In the genomic region with DNA sequence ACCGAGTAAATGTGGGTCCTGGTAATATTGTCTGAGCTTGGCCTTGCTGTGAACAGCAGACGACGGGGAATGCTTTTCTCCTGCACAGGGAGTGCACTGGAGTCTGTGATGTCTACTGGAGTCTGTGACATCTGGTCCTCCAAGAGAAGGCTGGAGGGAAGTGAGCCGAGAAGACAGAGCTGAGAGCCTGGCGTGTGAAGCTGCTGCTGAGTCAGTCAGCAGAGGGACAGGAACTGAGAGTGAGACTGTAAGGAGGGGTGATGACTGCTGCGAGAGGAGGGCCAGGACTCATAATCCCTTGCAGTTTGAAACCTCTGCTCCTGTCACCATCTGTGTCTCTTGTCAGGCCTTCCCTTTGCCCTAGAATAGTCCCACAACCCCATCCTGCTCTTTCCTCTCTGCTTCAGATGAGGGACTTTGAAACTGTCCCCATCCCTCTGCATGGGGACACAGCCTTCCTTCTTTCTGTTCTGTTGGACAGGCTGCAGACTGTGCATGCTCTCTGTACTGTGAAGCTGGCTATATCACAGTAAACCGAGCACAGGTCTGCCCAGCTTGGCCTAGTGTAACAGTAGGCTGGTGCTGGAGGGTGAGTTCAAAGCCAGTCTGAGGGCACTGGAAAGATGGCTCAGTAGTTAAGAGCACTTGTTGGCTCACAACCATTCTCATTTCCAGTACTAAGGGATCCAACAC, we compare ENCODE assay signal across 17 mouse cellular contexts. TPM values are rescaled to one million over a fixed set of nuclear protein-coding genes. Genes with fewer than 3 reads are reported as not detected.
DNase-seq lines count a peak whose midpoint lies in the region; ATAC-seq and TF ChIP-seq lines count a peak whose summit lies in the region.
"Had no signal": no experiment of that assay in that cellular context is flagged by ENCODE, and none has a peak within 500 bp of the region (broad histone marks: within the 10 kb centered on the region; RNA-seq: fewer than 3 reads in every experiment).

No protein-coding gene starts in this region.

- no peaks in the 10 kb centered on the region for H3K9me3 ChIP-seq in liver, embryonic 13.5 days (replicated peaks)
- H3K9me3 ChIP-seq: forebrain, embryonic 10.5 days; heart, embryonic 13.5 days; hindbrain, embryonic 15.5 days; intestine, embryonic 15.5 days had no signal

- no peak overlapping the region for H3K4me3 ChIP-seq in spleen, adult 2 months (ENCODE audit: extremely low read depth, insufficient read depth, insufficient read length)
- H3K4me3 ChIP-seq in liver, embryonic 13.5 days (replicated peaks): no peak overlapping the region
- H3K4me3 ChIP-seq in thymus, adult 2 months (ENCODE audit: control insufficient read depth, insufficient read depth, low read length): no peak overlapping the region
- H3K4me3 ChIP-seq: forebrain, embryonic 10.5 days; heart, embryonic 13.5 days; hindbrain, embryonic 15.5 days; intestine, embryonic 15.5 days had no signal

- peaks cover 7% of the 10 kb centered on the region for H3K36me3 ChIP-seq in spleen, adult 2 months (ENCODE audit: control insufficient read depth, insufficient read depth, low read length)
- peaks cover 20% of the 10 kb centered on the region for H3K36me3 ChIP-seq in liver, embryonic 13.5 days
- H3K36me3 ChIP-seq in thymus, adult 2 months (ENCODE audit: control insufficient read depth, insufficient read depth, low read length): 0 out of 2 replicates have a peak, but pooled peaks cover 5% of the 10 kb centered on the region
- H3K36me3 ChIP-seq: intestine, embryonic 15.5 days had no signal

- H3K9ac ChIP-seq in liver, embryonic 13.5 days: peak overlapping the region; percentile 34
- H3K9ac ChIP-seq: heart, embryonic 13.5 days; hindbrain, embryonic 15.5 days; intestine, embryonic 15.5 days had no signal

- 56% methylated on average over 7 of the region's 7 CpGs for WGBS in spleen, adult 2 months
- 70% methylated on average over 7 of the region's 7 CpGs for WGBS in liver, embryonic 13.5 days (ENCODE audit: insufficient replicate concordance)
- 94% methylated on average over 7 of the region's 7 CpGs for WGBS in thymus, adult 2 months

- DNase-seq in heart, adult 11 months: peak; percentile 83
- no peak for DNase-seq in heart, postnatal 4 days
- peak in 1 of 2 experiments; percentile 14 for DNase-seq in spleen, adult 2 months (ENCODE audit: low read depth in 1 of 2, low spot score in 2 of 2)
- DNase-seq in spleen, adult 12 weeks (ENCODE audit: low spot score): no peak
- DNase-seq in liver, embryonic 13.5 days: no peak
- DNase-seq in thymus, adult 2 months: no peak
- DNase-seq in adrenal gland, postnatal 4 days (ENCODE audit: low spot score in 2 of 2): no peak
- no peak for DNase-seq in testis, postnatal 10 days (ENCODE audit: low spot score)
- DNase-seq: adrenal gland, adult 2 months; cerebellum, adult 9-11 months; lung, adult 18-20 months; lung, postnatal 14 days; retina, postnatal 1 day had no signal

- no peaks in the 10 kb centered on the region for H3K27me3 ChIP-seq in spleen, adult 2 months (ENCODE audit: control insufficient read depth, insufficient read depth, low read length)
- H3K27me3 ChIP-seq in liver, embryonic 13.5 days: no peaks in the 10 kb centered on the region
- H3K27me3 ChIP-seq in thymus, adult 2 months (ENCODE audit: control insufficient read depth, insufficient read depth, low read length): no peaks in the 10 kb centered on the region
- H3K27me3 ChIP-seq: heart, embryonic 13.5 days; hindbrain, embryonic 15.5 days; intestine, embryonic 15.5 days had no signal

- peaks cover 6% of the 10 kb centered on the region; the same call in 1 of the 2 replicates for H3K4me1 ChIP-seq in spleen, adult 2 months (ENCODE audit: control insufficient read depth, insufficient read depth, insufficient read length)
- H3K4me1 ChIP-seq in liver, embryonic 13.5 days (replicated peaks): peaks cover 50% of the 10 kb centered on the region
- H3K4me1 ChIP-seq in thymus, adult 2 months (replicated peaks; ENCODE audit: control insufficient read depth, insufficient read depth, low read length): no peaks in the 10 kb centered on the region
- H3K4me1 ChIP-seq: forebrain, embryonic 10.5 days; hindbrain, embryonic 15.5 days had no signal

- no peak for TF ChIP-seq CTCF in spleen, adult 2 months (IDR thresholded peaks at IDR 0.05; ENCODE audit: extremely low read depth, insufficient read depth, insufficient read length, insufficient replicate concordance)
- TF ChIP-seq CTCF in thymus, adult 2 months (IDR thresholded peaks at IDR 0.05; ENCODE audit: borderline replicate concordance, control insufficient read depth, extremely low read depth, insufficient read depth, low read length, poor library complexity): no peak

- no peak overlapping the region for H3K4me2 ChIP-seq in liver, embryonic 13.5 days
- H3K4me2 ChIP-seq: heart, embryonic 13.5 days; hindbrain, embryonic 15.5 days; intestine, embryonic 15.5 days had no signal

- peak overlapping the region; percentile 16; the same call in 1 of the 2 replicates for H3K27ac ChIP-seq in spleen, adult 2 months (ENCODE audit: insufficient read depth, low read length)
- peak overlapping the region; percentile 91 for H3K27ac ChIP-seq in liver, embryonic 13.5 days
- no peak overlapping the region for H3K27ac ChIP-seq in thymus, adult 2 months (ENCODE audit: control insufficient read depth, insufficient read depth, low read length)
- H3K27ac ChIP-seq: forebrain, embryonic 10.5 days; heart, embryonic 13.5 days; hindbrain, embryonic 15.5 days; intestine, embryonic 15.5 days had no signal

- ATAC-seq in liver, embryonic 13.5 days (ENCODE audit: low read depth): no peak
- ATAC-seq: intestine, embryonic 15.5 days had no signal

- TF ChIP-seq POLR2A in spleen, adult 2 months (IDR thresholded peaks at IDR 0.05; ENCODE audit: low read depth, low read length): no peak
- TF ChIP-seq POLR2A in thymus, adult 2 months (IDR thresholded peaks at IDR 0.05; ENCODE audit: control insufficient read depth, extremely low read depth, insufficient read depth, low read length, poor library complexity): no peak

RNA-seq across cellular contexts. Expression of gene Ddx59, which starts 15.2 kb away (rescaled TPM):
- 10 to 100 TPM; 11.9 TPM for total RNA-seq in heart, postnatal 4 days (2021)
- 1.9 and 2.5 TPM in 2 replicates for polyA plus RNA-seq in spleen, adult 2 months (2012; rRNA removed)
- polyA plus RNA-seq in liver, embryonic 13.5 days (2015; fragmentation: Nextera tagmentation; extraction: Ambion mirVana): 7.2 and 7.6 TPM in 2 replicates
- polyA plus RNA-seq in thymus, adult 2 months (2012; rRNA removed): 3.0 and 3.6 TPM in 2 replicates
- 10 to 100 TPM; 16.0 to 16.7 TPM for total RNA-seq in adrenal gland, postnatal 4 days (2021)

RNA-seq across cellular contexts. Expression of gene Kif14, which starts 35.9 kb away (rescaled TPM):
- total RNA-seq in heart, postnatal 4 days (2021): 1 to 10 TPM; 7.3 to 7.8 TPM
- 0.50 and 0.58 TPM in 2 replicates for polyA plus RNA-seq in spleen, adult 2 months (2012; rRNA removed)
- polyA plus RNA-seq in liver, embryonic 13.5 days (2015; fragmentation: Nextera tagmentation; extraction: Ambion mirVana): 4.8 and 6.7 TPM in 2 replicates
- 3.7 and 4.7 TPM in 2 replicates for polyA plus RNA-seq in thymus, adult 2 months (2012; rRNA removed)
- total RNA-seq in adrenal gland, postnatal 4 days (2021): 1 to 10 TPM; 5.8 to 7.7 TPM
